Mouse (Mus musculus) retina, postnatal 7 days (tissue): ENCODE measurements around the gene St6galnac4.
A peak's percentile ranks its signal among the peaks of the same experiment; 100 is the strongest.

Experiments used
- DNase-seq: peaks from one replicate; pipeline ENCODE4 v3.0.0-alpha.2; 2012; ENCODE audit warnings: low read depth, low spot score

St6galnac4 gene

DNA sequence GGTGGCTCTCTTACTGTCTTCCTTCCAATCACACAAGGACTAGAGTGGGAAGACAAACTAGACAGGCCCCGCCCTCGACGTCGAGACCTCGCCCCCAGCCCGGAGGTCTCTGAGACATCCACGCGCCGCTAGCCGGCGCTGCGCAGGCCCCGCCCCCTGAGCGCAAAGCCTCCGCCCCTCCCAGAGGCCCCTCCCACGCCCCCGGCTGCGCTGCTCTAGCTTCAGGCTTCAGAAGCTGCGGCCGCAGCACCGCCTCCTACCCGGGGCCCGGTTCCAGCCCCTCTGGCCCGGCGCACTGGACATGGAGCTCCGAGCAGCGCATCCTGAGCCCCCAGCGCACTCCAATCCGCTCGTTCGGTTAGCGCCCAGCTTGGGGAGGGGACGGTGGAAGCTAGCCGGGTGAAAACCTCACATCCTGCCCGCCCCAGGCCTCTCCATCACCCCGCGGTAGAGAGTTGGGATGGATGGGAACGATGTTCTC lies at the start of gene St6galnac4:
TSS of gene St6galnac4 (plus strand) at position 225 of the 481 bp plus-strand sequence.
- peak; percentile 82 for DNase-seq

DNA sequence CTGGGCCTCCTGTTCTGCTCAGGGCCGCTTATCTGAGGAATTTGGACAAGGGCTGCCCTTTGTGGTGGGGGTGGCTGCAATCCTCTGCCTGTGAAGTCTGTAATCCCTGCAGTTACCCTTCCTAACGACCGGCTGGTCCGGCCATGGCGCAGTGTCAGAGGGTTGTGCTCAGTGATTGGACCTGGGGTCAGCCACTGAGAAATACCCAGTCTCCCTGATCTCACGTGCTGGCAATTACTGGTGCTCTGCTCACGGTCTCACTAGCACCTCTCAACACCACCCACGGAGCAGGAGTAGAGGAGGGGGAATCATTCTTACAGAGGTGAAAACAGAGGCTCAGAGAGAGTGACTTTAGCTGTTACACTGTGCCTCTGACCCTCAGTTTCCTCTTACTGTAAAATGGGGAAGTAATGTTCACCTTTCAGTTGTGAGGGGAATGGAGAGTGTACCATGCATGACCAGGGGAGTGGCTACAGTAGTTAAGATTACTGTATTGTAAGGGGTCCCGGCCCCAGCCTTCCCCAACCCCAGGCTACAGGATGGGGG lies 49.5 kb upstream of the St6galnac4 start:
- DNase-seq: peak; percentile 14

DNA sequence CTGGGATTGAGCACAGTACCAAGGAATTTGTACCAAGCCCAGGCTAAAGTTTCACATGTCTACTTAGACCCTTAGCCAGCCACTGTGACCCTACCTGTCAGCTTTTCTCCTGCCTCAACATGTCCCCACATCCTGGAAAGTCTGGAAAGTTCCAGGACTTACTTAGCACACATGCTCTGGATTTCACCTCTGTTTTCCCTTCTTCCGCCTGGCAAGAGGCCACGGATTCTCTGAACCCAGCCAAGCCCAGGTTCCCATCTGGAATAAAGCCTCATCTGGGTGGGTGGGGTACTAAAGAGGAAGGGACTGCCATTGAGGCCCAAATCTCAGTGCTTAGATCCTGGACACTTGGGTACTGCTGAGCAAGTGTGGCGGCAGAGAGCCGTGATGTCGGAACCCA lies 49.0 kb upstream of the St6galnac4 start:
- no peak for DNase-seq

DNA sequence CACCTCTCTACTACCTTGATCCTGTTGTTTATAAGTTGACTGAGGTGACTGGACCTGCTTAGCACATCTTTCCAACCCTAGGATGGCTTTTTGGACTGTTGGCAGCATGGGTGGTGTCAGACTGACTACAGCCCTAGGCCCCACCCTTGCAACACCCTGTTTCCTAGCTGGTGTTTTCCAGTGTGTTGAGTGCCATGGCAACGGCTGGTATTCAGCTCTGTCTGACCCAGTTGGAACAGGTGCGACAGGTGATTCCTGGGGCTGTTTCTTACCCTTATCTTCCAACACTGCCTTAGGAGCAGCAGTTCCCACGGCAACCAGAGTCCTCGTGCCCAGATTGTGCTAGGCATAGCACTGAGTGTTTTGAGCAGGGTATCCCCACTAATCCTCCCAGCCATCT lies 48.4 kb upstream of the St6galnac4 start:
- DNase-seq: peak; percentile 19

DNA sequence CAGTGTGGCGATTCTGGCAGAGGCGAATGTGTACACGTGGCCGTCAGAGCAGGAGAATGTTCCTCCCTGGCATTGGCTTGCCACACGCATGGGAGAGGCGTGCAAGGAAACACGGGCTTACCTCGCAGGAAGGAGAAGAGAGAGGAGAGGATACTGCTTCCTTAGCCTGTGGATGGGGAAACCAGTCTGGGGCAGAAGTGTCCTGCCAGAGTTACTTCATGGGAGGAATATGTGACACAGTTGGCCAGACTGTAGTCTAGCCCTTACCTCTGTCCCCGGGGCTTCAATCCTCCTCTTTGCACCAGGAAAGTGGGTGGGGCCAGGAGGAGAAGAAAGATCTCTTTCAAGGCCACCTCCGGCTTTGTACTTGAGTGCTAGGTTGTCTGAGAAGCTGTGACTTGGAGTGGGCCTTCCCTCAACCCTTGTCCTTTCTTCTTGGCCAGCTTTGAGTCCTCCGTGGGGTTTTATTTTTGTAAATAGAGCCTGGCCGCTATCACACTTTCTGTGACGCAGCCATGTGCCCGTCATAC lies 47.4 kb upstream of the St6galnac4 start:
- DNase-seq: no peak

DNA sequence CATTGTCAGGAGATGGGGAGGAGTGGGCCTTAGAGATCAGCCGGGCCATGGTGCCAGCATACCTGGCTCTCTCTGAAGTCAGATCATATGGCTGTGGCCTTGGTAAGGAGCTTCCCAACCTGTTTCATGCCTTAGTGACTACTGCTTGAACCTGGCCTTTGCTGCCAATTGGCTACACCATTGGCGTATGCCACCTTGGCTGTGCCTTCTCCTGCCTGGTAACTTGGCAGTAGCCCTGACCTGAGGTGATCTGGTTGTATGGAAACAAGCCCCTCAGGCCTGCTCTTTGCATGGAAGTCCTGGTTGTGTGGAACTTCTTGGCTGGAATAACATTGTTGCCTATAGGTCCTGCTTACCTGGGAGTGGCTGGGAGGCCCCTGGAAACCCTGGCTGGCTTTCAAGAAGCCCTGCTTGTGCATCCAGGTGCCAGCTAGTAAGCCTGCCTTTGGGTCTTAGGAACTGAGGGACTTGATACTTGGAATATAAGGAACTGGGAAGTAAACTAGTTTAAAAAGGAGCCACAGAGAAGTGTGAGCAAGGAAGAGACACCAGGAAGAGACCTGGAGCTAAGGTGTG lies 45.5 kb upstream of the St6galnac4 start:
- DNase-seq: no peak

DNA sequence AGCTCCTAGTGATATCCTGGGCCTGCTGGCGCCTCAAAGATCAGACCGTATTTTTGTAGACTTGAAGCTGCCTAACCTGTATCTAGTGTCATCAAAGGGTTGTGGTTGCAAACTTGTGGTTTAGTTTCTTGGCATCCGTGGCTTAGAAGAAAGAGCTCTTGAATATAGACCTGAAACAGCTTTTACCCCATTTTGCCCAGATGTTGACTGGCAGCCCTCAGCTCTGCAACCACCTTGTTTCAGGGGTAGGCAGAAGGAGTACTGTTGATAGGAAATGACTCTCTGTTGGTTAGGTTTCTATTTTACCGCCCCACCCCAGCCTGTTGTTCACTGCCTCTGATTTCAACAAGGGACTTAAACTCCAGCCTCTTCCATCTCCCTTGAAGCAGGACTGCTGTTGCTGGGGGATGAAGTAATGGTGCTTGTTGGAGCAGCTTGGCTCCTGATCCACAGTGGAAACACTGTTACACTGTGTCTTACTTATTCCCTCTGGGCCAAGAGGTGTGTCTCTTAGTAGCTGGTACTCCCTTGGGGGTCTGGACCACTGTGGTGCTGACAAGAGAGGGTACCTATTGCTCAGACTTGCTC lies 44.8 kb upstream of the St6galnac4 start:
- DNase-seq: no peak

DNA sequence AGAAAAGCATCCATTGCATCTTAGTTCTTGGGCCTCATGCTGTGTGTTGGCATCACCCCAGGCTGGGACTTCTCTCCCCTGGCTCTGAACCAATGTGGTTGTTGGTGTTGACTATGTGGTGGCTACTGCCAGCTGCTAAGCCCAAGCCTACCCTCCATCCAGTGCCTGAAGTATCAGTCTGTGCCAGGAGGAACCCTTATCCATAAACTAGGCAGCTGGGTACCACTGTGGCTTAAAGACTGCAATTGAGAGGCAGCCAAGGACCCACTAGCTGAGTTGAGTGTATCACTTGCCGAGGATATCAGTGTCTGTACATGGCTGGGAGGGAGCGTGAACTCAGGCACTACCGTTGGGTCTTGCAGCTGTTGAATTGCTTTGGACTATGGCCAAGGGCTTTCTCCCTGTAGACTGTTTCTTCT lies 43.9 kb upstream of the St6galnac4 start:
- no peak for DNase-seq

DNA sequence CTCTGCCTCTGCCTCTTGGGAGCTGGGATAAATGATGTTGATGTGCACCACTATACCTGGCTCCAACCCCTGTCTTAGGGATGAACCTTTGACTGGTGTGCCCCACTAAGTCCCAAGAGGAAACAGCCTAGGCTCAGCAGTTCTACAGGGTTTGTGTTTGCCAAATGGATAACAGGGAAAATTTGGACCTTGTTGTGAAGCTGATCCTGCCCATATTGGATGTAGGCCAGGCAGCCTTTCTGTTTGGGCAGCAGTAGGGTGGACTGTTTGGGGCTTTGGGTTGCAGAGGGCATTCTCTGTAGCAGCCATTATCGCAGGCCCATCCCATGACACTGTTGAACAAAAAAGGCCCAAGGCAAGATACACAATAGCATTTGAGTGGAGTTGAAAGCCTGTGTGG lies 39.9 kb upstream of the St6galnac4 start:
- DNase-seq: no peak

DNA sequence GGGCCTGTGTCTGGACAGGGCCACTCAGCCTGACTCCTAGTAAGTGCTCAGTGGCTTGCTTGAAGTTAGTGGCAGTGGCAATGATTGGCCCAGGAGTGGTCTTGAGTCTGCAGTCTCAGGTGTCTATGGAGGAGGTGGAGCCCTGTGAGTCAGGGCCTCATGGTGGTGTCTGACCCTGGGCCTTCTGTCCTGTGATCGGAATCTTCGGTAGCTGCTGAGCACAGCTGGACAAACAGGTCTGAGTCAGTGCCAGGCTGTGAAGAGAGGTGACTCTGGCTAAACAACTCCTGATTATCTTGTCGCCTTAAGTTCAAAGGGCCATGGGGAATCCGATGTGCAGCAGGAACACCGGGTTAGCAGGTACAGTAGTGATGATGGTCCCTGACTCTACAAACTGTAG lies 39.5 kb upstream of the St6galnac4 start:
- no peak for DNase-seq

DNA sequence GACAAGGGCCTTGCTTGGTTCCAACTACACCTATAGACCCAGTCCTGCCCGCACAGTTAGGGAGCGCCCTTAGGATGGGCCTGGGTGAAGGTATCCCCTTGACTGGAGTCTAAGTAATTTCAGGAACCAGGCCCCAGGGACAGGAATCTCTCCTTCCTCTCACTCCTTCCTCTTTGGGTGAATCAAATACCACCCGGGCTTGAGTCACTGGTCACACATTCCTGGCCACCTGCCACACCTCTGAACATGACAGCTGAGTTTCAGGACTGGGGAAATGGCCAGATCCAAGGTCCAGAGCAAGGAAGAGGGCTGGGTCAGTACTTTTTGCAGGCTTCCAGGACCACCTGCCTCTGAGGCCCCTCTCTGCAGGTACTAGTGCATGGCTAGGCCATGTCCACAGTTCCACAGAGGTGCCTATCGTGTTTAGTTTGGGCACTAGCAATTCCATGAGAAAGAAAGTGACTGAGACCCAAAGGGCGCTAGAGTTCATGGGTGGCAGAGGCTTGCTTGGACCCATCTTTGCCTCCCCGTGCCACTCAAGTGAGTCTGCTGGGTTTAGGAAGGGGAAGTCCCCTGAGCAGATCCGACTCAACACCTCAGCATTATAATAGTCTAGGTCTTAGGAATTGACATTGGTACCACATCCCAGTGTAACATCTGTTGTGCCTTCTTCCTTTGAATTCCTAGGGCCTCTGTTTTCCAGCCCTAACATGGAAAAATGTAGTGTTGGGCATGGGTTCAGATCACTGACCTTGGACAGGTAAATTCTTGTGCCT lies 38.7 kb upstream of the St6galnac4 start:
- DNase-seq: no peak

DNA sequence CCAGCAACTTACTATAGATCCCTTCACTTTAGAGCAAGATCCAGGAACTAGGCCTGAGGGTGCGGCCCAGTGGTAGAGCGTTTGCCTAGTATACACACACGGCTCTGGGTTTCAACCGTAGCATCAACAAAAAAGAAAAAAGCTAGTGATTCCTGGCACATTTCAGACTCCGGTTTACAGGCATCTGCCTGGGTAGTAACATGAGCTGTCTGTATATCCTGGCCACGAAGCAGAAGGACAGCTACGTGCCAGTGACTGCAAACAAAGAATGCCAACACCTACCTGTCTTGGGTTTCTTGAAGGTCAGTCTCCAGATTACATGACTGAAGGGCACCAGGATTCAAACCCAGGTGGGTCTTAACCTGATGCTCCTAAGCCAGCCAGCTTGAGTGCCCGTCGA lies 37.7 kb upstream of the St6galnac4 start:
- no peak for DNase-seq

DNA sequence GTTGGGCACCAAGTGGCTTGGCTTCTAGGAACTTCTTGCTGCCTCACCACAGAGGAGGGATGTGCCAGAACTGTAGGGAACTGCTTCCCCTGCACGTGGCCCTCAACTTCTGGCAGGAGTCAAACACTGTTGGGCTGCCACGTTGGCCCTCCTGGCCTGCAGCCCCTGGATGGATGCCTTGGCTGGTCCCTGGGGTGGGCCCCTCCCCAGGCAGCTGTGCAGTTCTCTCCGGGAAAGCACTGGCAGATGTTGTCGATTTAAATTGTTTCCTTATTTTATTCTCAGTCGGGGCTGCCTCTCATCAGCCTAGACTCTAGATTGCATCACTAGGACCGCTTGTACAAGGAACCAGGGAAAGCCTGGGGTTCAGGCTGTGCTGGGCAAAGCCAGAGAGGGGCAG lies 37.1 kb upstream of the St6galnac4 start:
- DNase-seq: no peak

DNA sequence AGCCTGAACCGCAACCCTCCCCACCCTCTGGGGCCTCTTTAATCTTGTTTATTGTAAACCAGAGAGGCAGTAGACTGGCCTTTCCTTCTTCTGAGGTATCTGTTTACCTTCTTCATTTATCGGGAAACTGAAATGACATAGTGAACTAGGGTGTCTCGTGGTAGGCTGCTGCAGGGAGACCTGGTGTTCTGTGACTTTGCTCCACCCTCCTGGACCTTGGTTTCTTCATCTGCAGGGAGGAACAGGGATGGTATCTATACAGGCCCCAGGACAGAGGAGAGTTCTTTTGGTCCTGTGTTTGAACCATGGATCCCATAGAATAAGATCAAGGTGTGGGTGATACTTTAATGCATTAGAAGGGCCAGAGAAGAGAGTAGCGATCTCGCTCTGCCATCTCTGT lies 35.7 kb upstream of the St6galnac4 start:
- DNase-seq: no peak

DNA sequence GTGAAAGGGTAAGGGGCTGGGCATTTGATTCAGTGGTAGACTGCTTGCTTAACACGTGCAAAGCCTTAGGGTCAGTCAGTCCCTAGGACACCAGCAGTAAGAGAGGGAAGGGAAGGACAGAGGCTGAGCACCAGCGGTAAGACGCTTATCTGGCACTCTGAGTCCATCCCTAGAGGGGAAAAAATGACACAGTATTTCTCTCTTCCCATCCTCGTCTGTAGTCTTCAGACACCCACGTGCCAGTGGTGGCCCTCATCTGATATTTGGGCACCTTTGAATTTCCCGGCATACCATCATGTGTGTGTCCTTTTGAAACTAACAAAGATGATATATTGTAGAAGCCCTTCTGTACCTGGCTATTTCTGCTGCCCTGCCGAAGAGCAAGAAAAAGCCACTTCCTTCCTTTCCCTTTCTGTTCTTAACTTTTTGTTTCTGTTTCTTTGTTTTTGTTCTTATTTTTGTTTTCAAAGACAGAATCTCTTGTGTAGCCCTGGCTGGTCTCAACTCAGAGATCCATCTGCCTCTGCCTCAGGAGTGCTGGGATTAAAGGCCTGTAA lies 33.2 kb upstream of the St6galnac4 start:
- DNase-seq: no peak

DNA sequence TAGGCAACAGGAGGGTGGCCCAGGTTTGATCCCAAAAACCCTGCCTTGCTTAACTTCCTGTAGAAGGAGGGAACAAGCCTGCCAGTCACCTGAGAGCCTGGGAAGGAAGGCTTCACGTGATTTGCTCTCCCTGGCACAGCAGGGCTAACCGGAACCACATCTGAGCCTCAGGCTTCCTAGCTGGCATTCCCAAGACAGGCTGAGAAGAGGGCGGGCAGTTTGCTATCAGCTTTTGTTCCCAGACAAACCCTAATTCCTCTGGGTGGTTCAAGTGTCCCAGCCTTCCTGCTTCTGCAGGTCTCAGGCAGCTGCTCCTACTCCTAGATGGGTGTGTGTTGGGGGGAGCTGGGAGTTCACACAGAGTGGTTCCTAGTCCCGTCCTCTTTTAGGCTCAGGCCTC lies 31.4 kb upstream of the St6galnac4 start:
- DNase-seq: no peak

DNA sequence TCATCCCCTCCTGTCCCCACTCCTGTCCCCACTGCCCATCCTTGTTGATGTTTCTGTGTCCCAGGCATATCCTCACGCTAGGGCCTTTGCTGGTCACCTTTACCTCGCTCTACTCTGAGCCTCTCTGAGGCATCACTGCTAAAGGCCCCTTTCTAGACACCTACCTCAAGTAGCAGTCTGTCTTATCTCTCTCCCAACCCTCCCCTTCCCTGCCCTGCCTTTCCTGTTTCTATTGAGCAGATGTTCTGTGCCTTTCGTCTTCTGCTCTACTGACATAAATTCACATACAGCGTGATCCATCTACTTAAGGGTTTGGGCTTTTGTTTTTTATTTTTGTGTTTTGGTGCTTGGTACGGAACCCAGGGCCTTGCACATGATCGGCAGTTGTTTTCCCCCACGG lies 30.9 kb upstream of the St6galnac4 start:
- no peak for DNase-seq

DNA sequence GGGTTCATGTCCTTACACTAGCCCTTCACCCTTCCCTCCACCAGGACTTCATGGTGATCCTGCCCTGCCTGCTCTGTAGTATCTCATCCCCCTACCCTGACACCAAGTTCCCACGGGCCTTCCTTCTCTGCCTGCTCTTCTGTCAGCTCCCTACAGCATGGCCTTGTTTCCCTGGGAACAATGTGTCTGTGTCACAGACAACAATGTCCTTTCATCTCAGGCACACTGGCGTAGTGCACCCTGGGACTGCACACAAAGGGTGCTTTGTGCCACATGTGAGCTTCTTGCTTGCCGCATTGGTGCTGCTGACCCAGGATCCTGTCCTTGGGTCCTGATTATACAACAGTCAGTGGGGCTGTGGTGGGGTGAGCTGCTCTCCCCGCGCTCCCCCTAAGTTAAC lies 27.3 kb upstream of the St6galnac4 start:
- peak; percentile 23 for DNase-seq

DNA sequence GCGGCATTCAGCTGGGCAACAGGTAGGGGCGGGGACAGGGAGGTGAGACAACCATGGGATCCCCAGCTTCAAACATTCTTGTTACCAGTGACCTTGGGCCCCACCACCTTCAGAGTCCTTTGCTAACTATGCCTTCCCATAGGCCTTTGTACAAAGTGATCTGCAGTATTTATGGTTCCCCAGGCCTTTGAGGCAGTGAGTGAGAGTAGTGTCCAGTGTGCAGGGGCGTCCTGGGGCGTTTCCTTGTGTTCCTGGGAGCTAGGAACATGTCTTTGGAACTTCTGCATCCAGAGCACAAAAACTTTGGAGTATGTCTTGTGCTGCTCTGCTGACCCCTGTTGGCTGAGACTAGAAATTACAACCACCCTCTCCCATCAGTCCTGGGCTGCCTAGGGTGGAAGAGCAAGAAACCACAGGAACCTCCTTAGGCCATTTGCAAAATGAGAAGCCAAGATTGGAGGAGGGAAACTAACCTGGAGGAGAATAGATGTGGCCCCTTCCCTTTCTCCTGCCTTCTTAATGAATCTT lies 20.3 kb upstream of the St6galnac4 start:
- no peak for DNase-seq

DNA sequence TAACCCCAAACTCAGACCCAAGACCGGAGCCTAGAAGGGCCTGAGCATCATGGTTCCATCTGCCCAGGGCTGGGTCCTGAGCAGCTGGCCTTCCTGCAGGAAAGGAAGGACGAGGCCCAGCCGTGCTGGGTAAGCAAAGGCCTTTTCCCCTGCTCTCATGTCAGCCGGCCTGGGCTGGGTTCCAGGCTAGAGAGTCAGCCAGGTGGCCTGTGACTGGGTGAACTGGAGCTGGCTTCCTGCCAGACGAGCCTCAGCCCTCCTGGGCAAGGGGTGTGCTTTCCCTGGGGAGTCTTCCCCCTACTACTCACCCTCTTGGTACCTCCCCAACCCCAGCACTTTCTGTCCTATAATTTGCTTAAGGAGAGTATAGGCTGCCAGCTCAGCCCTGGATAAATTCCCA lies 18.7 kb upstream of the St6galnac4 start:
- DNase-seq: no peak

DNA sequence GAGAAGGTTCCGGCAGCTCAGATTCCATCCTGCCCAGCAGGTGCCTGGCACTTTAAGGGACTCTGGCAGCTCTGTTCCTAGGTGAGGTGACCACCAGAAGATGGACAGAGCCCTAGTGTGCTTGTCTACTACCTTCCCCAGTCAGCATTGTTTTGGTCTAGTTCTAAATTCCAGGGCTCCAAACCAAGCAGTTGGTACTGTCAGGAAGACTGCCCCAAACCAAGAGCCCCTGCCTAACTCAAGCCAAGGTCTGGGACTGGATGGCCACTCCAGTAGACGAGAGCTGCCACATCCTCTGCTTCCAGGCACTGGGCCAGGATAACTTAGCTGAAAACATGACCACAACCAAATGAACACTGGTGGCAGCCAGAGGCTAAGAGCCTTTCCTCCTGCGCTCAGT lies 18.0 kb upstream of the St6galnac4 start:
- DNase-seq: no peak
